Mouse (Mus musculus) macrophage (primary cell): ENCODE data around the gene Arhgap32. TPM values are rescaled to one million over a fixed set of nuclear protein-coding genes. Genes with fewer than 3 reads are reported as not detected.

ENCODE experiments used
- H3K27ac ChIP-seq: fragments of 350-480 bp; formaldehyde crosslinking; 2 replicates; pipeline ENCODE4 v1.9.0; 2021
- H3K36me3 ChIP-seq: fragments of 350-480 bp; formaldehyde crosslinking; 2 replicates; pipeline ENCODE4 v1.9.0; 2021; ENCODE audit errors: inconsistent target
- H3K4me3 ChIP-seq: fragments of 350-480 bp; formaldehyde crosslinking; 2 replicates; pipeline ENCODE4 v1.9.0; 2021; ENCODE audit errors: inconsistent target
- H3K79me2 ChIP-seq: fragments of 350-480 bp; formaldehyde crosslinking; 2 replicates; pipeline ENCODE4 v1.9.0; 2021; ENCODE audit errors: inconsistent target
- WGBS: methylation state at CpG from one replicate; pipeline ENCODE4 v1.1.7; 2026; ENCODE audit warnings: inconsistent platforms; ENCODE audit not compliant: missing documents; 5-methylcytosine and 5-hydroxymethylcytosine counted together
- polyA plus RNA-seq: library from polyadenylated mRNA; stranded (reverse); fragments of 250-400 nt; gene quantifications from 3 replicates; pipeline ENCODE4 v1.2.4, GENCODE M21; 2018; ENCODE audit warnings: inconsistent platforms

The Arhgap32 gene
- polyA plus RNA-seq, 1 experiment from 2014 or later = 0.50 TPM

- Histone ChIP-seq H3K79me2 (no peaks in the 10 kb centered on the region), H3K4me3 (no peak overlapping the region), H3K27ac (no peak overlapping the region), H3K36me3 (no peaks in the 10 kb centered on the region)
- WGBS = 94% methylated on average over 5 of the region's 5 CpGs
Observed at GRCm38 (mm10) chr9:32240449-32240848, 124.5 kb downstream of the Arhgap32 start.

GRCm38 (mm10) chr9:32241637-32242199 lies 125.8 kb downstream of the Arhgap32 start:
- WGBS = 50% methylated on average over 9 of the region's 9 CpGs
- Histone ChIP-seq H3K36me3 (no peaks in the 10 kb centered on the region), H3K27ac (no peak overlapping the region), H3K79me2 (no peaks in the 10 kb centered on the region), H3K4me3 (no peak overlapping the region)

GRCm38 (mm10) chr9:32242921-32243617 lies 127.1 kb downstream of the Arhgap32 start:
- 85% methylated on average over 2 of the region's 2 CpGs for WGBS
- Histone ChIP-seq H3K36me3 (no peaks in the 10 kb centered on the region), H3K4me3 (no peak overlapping the region), H3K27ac (no peak overlapping the region), H3K79me2 (no peaks in the 10 kb centered on the region)

- WGBS = 96% methylated on average over 3 of the region's 3 CpGs
- no peaks in the 10 kb centered on the region for H3K79me2 ChIP-seq
- no peaks in the 10 kb centered on the region for H3K36me3 ChIP-seq
- H3K4me3 ChIP-seq = no peak overlapping the region
- H3K27ac ChIP-seq = no peak overlapping the region
Observed at GRCm38 (mm10) chr9:32245237-32245636, 129.3 kb downstream of the Arhgap32 start.

- no peaks in the 10 kb centered on the region for H3K79me2 ChIP-seq
- no peak overlapping the region for H3K4me3 ChIP-seq
- H3K36me3 ChIP-seq = no peaks in the 10 kb centered on the region
- WGBS = 88% methylated on average over 6 of the region's 6 CpGs
- H3K27ac ChIP-seq = no peak overlapping the region
Observed at GRCm38 (mm10) chr9:32246123-32246716, 130.3 kb downstream of the Arhgap32 start.

GRCm38 (mm10) chr9:32250486-32250885 lies 134.6 kb downstream of the Arhgap32 start:
- WGBS = 57% methylated on average over 4 of the region's 4 CpGs
- Histone ChIP-seq H3K79me2 (no peaks in the 10 kb centered on the region), H3K4me3 (no peak overlapping the region), H3K36me3 (no peaks in the 10 kb centered on the region), H3K27ac (no peak overlapping the region)

- H3K27ac ChIP-seq = no peak overlapping the region
- no peaks in the 10 kb centered on the region for H3K79me2 ChIP-seq
- WGBS = 95% methylated on average over 4 of the region's 4 CpGs
- no peak overlapping the region for H3K4me3 ChIP-seq
- no peaks in the 10 kb centered on the region for H3K36me3 ChIP-seq
Observed at GRCm38 (mm10) chr9:32253721-32254120, 137.8 kb downstream of the Arhgap32 start.

GRCm38 (mm10) chr9:32257365-32257764 lies 141.4 kb downstream of the Arhgap32 start:
- H3K4me3 ChIP-seq = no peak overlapping the region
- H3K36me3 ChIP-seq = no peaks in the 10 kb centered on the region
- no peak overlapping the region for H3K27ac ChIP-seq
- H3K79me2 ChIP-seq = no peaks in the 10 kb centered on the region
- WGBS = 99% methylated on average over 8 of the region's 8 CpGs

GRCm38 (mm10) chr9:32257882-32258281 lies 141.9 kb downstream of the Arhgap32 start:
- Histone ChIP-seq H3K4me3 (no peak overlapping the region), H3K27ac (no peak overlapping the region), H3K79me2 (no peaks in the 10 kb centered on the region), H3K36me3 (no peaks in the 10 kb centered on the region)
- 89% methylated on average over 2 of the region's 2 CpGs for WGBS

GRCm38 (mm10) chr9:32271896-32272444 lies 156.0 kb downstream of the Arhgap32 start:
- no peaks in the 10 kb centered on the region for H3K79me2 ChIP-seq
- no peak overlapping the region for H3K4me3 ChIP-seq
- no peak overlapping the region for H3K27ac ChIP-seq
- no peaks in the 10 kb centered on the region for H3K36me3 ChIP-seq
- 16% methylated on average over 5 of the region's 5 CpGs for WGBS

- Histone ChIP-seq H3K36me3 (no peaks in the 10 kb centered on the region), H3K4me3 (no peak overlapping the region), H3K27ac (no peak overlapping the region), H3K79me2 (no peaks in the 10 kb centered on the region)
- WGBS = 100% methylated on average over 4 of the region's 5 CpGs
Observed at GRCm38 (mm10) chr9:32278052-32278451, 162.1 kb downstream of the Arhgap32 start.

- H3K36me3 ChIP-seq = no peaks in the 10 kb centered on the region
- H3K27ac ChIP-seq = no peak overlapping the region
- 90% methylated on average over 3 of the region's 3 CpGs for WGBS
- no peak overlapping the region for H3K4me3 ChIP-seq
- H3K79me2 ChIP-seq = no peaks in the 10 kb centered on the region
Observed at GRCm38 (mm10) chr9:32279789-32280188, 163.9 kb downstream of the Arhgap32 start.

GRCm38 (mm10) chr9:32280456-32280855 lies 164.5 kb downstream of the Arhgap32 start:
- no peak overlapping the region for H3K27ac ChIP-seq
- 8% methylated on average over 5 of the region's 5 CpGs for WGBS
- H3K4me3 ChIP-seq = no peak overlapping the region
- H3K36me3 ChIP-seq = no peaks in the 10 kb centered on the region
- H3K79me2 ChIP-seq = no peaks in the 10 kb centered on the region

- 96% methylated on average over 5 of the region's 5 CpGs for WGBS
- Histone ChIP-seq H3K79me2 (no peaks in the 10 kb centered on the region), H3K36me3 (no peaks in the 10 kb centered on the region), H3K27ac (no peak overlapping the region), H3K4me3 (no peak overlapping the region)
Observed at GRCm38 (mm10) chr9:32283591-32283990, 167.7 kb downstream of the Arhgap32 start.

- H3K4me3 ChIP-seq = no peak overlapping the region
- no peaks in the 10 kb centered on the region for H3K36me3 ChIP-seq
- no peak overlapping the region for H3K27ac ChIP-seq
- WGBS = 19% methylated on average over 7 of the region's 7 CpGs
- H3K79me2 ChIP-seq = no peaks in the 10 kb centered on the region
Observed at GRCm38 (mm10) chr9:32291618-32292017, 175.7 kb downstream of the Arhgap32 start.
